Mouse (Mus musculus) right cerebral cortex, postnatal 4 days (tissue): ENCODE results near the gene Nop2.

Experiments
- DNase-seq: peaks from one replicate; pipeline ENCODE4 v3.0.0-alpha.2; 2022

The Nop2 gene

DNA sequence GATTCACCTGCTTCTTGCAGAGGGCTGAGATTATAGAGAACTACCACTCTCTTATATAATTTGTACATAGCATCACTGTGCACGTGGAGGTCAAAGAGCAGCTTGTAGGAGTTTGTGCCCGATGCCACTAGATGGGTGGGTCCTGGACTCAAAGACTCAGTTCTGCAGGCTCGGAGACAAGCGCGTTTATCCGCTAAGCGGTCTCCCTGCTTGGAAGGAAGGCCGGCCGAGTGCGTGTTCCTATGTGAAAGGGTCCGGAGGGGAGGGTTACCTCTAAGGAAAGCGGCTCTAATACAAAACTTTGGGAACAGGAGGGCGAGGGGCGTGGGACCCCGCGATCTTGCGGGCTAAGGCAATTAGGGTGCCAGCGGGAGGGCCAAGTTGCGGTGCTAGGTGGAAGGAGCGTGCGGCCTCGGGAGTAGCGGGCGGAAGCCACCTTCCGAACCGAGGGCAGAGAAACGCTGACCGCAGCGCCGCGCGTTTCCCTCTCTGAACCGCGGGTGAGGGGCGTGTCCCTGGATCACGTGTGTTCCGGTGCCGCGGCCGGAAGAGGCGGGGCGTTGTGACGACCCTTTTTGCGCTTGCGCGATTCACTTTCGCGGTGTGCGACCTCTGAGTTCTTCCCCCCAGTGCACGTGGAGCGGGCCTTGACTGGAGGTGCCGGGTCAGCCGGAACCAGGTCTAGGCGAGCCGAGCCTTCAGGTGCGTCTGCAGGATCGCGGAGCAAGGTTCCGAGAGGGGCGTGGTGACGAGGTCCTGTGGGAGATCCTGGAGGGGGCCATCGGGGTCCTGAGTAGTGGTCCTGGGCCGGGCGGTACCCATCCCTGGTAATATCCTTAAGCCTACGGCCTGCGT is at the start of gene Nop2:
Nop2 (plus strand) TSS at position 608 of the 855 bp plus-strand sequence.
- DNase-seq: peak; percentile 86

GRCm38 (mm10) chr6:125082801-125083386 is 48.8 kb upstream of the Nop2 start:
- no peak for DNase-seq

DNA sequence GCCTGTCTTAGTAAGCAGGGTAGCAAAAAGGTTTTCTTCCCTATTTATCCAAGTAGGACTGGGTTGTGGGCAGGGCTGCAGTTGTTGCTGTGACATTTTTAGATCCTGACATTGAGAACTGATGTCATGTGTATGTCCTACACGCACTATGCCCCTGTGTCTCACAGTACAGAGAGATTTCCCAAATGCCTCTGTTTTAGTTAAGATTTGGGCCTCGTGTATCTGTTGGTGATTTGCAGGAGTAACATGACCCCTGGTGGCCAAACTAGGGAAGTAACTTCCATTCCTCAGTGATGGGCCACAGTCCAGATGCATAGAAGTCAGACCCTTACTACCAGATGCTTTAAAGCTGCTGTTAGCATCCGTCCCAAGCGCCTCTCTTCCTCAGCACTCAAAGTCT is 47.3 kb upstream of the Nop2 start:
- peak; percentile 39 for DNase-seq

- no peak for DNase-seq
Observed at GRCm38 (mm10) chr6:125087937-125088336, 43.8 kb upstream of the Nop2 start.

DNA sequence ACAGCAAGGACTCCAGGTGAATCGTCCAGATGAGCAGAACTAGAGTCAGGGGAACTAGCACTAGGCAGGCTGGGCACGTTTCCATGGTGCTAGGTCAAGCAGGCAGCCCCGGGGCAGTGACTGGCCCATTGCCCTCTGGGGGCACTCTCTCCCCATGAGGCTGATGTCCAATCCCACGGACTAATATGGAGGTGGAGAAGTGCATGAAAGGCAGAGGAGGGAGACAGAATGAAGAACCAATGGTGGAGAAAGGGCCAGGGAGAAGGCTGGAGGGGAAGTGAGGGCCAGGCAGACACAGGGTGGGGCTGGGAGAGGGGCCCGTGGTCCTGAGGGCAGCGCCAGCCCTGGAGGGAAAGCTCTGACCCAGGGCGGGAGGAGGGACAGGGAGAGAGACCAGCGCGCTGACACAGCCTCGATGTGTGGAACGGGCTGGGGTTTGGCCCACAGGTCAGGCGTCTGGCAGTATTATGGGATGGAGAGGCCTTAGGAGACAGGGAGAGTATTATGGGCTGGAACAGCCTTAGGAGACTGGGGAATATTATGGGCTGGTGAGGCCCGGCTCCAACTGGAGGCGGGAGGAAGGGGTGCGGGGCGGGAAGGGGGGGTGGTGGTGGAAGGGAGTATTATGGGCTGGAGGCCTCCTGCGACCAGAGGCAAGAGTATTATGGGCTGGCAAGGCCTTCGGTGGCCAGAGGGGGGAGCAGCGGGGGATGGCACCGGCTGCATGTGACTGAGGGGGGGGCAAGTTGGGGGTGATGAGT is 43.0 kb upstream of the Nop2 start:
- peak; percentile 77 for DNase-seq

GRCm38 (mm10) chr6:125089521-125090321 is 42.0 kb upstream of the Nop2 start:
- DNase-seq: peak; percentile 79

DNA sequence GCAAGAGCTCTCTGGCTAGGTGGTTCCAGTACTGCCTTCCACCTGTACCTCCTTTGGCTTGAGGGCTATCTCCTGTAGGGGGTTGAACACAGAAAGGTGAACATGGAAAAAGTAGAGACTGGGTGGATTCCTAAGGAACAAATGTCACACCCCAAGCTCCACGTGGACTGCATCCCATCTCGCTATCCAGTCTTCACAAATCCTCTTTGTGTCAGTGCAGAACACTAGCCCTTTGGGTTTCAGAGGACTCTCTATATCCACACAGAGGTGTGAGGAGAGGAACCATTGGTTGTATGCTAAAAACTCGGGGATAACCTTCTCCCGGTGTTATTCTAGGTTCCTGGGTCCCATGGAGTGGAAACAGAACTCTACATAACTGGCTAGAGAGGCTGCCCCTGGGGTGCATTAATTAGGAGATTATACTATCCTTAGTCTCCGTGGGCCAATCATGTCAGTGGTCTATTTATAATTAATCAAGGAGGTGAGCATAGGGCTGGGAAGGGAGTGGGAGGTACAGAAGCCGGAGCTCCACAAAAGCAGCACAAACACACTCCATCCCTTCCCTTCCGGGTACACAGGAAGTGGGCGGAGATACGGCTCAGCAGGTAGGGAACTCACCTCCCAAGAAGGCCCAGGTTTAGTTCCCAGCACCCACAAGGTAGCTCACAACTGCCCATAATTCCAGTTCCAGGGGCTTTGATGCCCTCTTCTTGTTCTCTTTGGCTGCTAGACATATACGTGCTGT is 41.2 kb upstream of the Nop2 start:
- DNase-seq: no peak

DNA sequence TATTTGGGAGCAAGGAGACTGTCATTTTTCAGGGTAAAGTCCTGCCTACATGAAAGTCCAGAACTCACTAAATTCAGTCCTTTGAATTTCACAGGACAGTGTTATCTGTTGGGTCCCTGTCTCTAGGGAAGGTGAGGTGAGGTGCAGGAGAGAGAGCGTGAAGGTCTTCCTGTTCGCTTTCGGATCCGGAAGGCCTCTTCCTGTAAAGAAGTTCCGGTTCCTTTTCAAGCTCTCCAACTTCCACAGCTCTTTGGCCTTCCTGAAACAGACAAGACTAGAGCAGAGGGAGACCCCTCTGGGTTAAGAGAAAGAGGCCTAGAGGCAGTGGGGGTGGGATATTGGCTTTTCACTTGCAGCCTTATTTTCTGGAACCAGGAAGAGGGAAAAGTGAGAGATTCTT is 39.3 kb upstream of the Nop2 start:
- no peak for DNase-seq

DNA sequence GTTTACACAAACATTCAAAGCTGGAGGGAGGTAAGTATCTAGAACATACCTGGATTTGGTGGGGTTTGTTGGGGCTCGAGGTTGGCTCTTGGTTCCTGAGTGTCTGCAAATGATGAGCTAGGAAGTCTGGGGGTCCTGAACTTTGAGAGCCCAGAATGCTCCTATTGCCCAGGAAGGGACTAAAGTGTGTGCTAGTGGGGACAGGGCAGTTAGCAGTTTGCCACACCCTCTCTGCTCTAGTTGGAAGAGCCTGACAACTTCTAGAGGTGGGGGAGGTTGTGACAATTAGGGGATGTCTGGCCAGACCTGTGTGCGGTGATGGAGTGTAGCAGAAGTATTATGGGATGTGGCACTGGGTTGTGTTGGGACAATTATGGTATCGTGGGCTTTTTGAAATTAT is 36.9 kb upstream of the Nop2 start:
- no peak for DNase-seq

GRCm38 (mm10) chr6:125095391-125096278 is 36.1 kb upstream of the Nop2 start, which contains the start of gene Chd4:
TSS of gene Chd4 (plus strand) at chr6:125095981.
- peak; percentile 99 for DNase-seq

GRCm38 (mm10) chr6:125096279-125096596 is 35.5 kb upstream of the Nop2 start:
- DNase-seq: no peak

- DNase-seq: peak; percentile 57
Observed at GRCm38 (mm10) chr6:125096597-125097345, 34.9 kb upstream of the Nop2 start.

- DNase-seq: peak; percentile 29
Observed at GRCm38 (mm10) chr6:125097346-125097689, 34.4 kb upstream of the Nop2 start.

GRCm38 (mm10) chr6:125097951-125098350 is 33.8 kb upstream of the Nop2 start:
- no peak for DNase-seq

- DNase-seq: no peak
Observed at GRCm38 (mm10) chr6:125098513-125098912, 33.2 kb upstream of the Nop2 start.

- no peak for DNase-seq
Observed at GRCm38 (mm10) chr6:125099421-125099971, 32.2 kb upstream of the Nop2 start.

DNA sequence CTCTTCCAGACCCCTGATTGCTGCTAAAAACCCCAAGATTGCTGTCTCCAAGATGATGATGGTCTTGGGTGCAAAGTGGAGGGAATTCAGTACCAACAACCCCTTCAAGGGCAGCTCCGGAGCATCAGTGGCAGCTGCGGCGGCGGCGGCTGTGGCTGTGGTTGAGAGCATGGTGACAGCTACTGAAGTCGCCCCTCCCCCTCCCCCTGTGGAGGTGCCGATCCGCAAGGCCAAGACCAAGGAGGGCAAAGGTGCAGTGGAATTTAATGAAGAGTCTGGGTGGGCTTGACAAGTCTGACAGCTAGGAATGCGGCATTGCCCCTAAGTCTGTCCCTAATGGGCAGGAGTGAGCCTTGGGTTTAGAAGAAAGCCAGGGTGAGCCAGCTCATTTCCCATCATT is 30.3 kb upstream of the Nop2 start:
- DNase-seq: no peak

- no peak for DNase-seq
Observed at GRCm38 (mm10) chr6:125104223-125104622, 27.5 kb upstream of the Nop2 start.

- DNase-seq: no peak
Observed at GRCm38 (mm10) chr6:125107705-125108104, 24.0 kb upstream of the Nop2 start.

GRCm38 (mm10) chr6:125109371-125109770 is 22.3 kb upstream of the Nop2 start:
- no peak for DNase-seq
